Mouse (Mus musculus) 416B (cell line): ENCODE results near the gene Plau.

Experiments
- DNase-seq: peaks from one replicate; pipeline ENCODE4 v3.0.0; 2011; ENCODE audit warnings: low read depth

The Plau gene

GRCm38 (mm10) chr14:20836171-20836904 lies at the start of gene Plau:
TSS of gene Plau (plus strand) at chr14:20836660.
- DNase-seq: no peak

GRCm38 (mm10) chr14:20788151-20788550 lies 48.3 kb upstream of the Plau start:
- DNase-seq: no peak

GRCm38 (mm10) chr14:20789593-20789992 lies 46.9 kb upstream of the Plau start:
- no peak for DNase-seq

- no peak for DNase-seq
These were observed 46.0 kb upstream of the Plau start for GRCm38 (mm10) chr14:20790445-20790844.

GRCm38 (mm10) chr14:20790996-20791395 lies 45.5 kb upstream of the Plau start:
- no peak for DNase-seq

- peak; percentile 34 for DNase-seq
These were observed 44.8 kb upstream of the Plau start for GRCm38 (mm10) chr14:20791511-20792242.

DNA sequence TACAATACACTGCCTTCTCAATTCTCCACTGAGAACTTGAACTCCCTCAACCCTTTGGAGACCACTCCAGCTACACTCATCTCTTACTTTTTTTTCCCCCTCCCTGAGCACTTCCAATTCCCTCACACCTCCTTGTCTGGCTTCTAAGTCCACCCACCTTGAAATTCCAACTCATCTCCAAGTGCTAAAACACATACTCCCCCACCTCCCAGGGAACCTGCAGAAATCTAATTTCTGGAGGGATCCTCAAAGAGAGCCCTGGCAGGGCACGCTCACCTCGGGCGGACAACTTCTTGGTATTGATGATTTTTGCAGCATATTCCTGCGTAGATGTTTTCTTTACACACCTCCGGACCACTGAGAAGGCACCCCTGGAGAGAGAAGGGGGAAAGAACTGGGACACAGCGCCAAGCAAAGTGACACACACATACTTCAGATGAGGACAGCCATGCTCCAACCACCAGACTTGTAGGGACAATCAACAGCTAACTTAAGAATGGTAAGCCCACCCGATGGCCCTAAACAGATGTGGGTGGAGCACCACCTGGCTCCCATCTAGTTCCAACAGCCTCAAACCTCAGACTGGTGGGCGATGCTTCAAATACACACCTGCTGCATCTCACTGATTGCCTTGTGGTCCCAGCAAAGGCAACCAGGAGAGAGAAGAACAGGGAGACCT lies 44.1 kb upstream of the Plau start:
- no peak for DNase-seq

DNA sequence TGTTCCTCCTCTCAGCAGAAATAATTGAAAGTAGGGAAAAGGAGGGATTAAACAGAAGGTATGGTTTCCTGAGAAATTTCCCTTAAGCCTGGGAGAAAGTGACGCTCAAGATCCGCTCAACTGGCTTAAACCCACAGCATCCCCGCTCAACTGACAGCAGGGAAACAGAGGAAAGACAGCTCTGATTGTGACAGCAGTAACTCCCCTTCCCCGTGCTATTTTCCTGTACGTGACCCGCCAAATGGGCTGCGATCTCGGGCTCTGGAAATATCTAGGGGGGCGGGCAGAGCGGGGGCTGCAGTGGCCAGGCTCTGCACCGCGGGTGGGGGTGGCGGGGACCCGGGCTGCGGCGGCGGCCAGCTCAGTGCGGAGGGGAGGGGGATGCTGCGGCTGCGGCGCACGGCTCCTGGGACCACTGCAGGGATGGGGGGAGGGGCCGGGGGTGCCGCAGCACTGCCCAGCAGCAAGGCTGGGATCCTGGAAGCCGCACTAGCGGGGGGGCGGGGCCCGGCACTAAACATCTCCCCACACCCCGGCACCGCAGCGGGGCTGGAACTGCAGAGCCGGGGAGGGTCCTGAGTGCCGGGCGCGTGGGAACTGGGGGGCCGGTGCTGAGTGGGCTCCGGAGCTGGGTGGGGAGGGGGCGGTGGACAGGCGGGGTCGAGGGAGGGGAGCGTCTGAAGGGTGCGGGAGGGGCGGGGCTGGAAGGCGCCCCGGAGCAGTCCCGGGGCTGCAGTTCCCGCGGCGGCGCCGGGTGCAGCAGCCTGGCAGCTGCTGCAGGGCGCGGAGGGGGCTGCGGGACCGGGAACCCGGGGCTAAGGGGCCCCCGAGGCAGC lies 43.3 kb upstream of the Plau start:
- DNase-seq: no peak

- peak; percentile 85 for DNase-seq
These were observed 42.5 kb upstream of the Plau start, which contains the start of gene Camk2g for GRCm38 (mm10) chr14:20793758-20794531. TSS of gene Camk2g (minus strand) at chr14:20794088.

DNA sequence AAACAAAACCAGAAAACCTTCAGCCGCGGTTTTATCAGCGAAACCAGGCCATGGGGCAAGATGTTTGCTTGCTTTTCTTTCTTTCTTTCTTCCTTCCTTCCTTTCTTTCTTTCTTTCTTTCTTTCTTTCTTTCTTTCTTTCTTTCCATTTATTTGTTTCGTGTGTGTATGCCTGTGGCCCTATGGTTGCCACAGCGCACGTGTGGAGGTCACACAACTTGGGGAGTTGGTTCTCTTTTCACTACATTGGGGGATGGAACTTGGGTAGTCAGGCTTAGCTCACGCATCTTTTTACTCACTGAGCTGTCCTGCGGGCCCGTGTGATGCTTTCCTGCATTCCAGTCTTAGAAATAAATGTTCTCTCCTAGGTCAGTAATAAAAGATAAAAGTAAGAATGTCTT lies 41.9 kb upstream of the Plau start:
- DNase-seq: peak; percentile 56

GRCm38 (mm10) chr14:20795423-20796152 lies 40.9 kb upstream of the Plau start:
- peak; percentile 32 for DNase-seq

GRCm38 (mm10) chr14:20796170-20796569 lies 40.3 kb upstream of the Plau start:
- peak; percentile 71 for DNase-seq

GRCm38 (mm10) chr14:20796643-20797042 lies 39.8 kb upstream of the Plau start:
- no peak for DNase-seq

DNA sequence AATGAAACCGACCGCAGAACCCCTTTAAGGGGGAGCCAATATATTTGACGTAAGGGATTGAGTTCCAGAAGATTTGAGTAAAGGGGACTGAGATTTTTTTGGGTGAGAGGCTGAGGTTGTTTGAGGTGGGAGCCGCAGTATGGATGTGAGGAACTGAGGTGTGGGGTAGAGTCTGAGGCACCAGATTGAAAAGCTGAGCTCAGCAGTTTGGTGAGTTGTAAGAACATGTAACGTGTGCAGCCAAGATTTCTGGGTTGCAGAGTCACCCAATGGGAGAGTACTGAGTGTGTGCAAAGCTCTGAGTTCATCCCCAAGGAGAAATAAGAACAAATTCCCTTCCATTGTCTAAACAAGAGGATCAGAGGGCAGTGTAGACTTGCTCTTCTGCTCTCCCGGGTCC lies 38.2 kb upstream of the Plau start:
- no peak for DNase-seq

DNA sequence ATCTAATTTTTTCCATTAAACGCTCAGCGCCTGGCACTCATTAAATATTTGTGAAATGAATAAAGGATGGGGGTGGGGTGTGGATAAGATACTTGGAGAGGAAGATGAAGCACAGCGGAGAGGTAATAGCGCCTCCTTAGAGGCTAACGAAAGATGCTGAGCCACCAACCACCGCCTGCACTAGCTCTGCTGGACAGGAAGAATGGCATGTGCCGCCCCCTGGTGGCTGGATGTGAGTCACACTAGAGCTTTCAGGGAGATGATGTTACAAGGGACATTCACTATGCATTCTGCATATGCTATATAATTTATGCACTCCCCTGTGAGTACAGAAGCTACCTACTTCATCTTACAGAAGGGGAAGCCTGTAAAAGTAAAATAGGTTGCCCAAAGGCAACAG lies 37.7 kb upstream of the Plau start:
- peak; percentile 88 for DNase-seq

DNA sequence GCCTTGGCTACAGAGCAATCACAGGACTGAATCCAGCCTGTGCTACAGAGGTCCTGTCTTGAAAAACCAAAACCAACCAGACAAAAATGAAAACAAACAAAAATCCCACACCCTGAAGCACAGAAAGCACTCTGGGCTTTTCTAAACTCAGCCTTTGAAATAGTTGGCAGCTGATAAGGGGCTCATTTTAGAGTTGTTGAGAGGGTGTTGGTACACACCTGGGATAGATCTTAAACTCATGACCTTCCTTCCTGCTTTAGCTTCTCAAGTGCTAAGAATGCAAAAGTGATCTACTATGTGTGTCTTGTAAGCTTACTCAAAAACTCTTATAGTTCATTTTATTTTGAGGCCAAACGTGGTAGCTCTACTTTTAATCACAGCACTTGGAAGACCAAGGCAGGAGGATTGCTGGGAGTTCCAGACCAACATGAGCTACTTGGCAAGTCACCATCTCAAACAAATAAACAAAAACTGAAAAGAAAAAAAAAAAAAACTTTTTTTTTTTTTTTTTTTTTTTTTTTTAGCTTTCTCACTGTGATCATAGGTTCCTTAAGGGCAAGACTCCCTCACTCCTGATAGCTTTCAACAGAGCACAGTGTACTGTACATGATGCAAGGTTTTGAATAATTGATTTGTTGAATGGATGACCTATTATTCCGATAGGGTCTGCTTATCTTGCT lies 33.4 kb upstream of the Plau start:
- no peak for DNase-seq

- peak; percentile 89 for DNase-seq
These were observed 32.9 kb upstream of the Plau start for GRCm38 (mm10) chr14:20803606-20803938.

DNA sequence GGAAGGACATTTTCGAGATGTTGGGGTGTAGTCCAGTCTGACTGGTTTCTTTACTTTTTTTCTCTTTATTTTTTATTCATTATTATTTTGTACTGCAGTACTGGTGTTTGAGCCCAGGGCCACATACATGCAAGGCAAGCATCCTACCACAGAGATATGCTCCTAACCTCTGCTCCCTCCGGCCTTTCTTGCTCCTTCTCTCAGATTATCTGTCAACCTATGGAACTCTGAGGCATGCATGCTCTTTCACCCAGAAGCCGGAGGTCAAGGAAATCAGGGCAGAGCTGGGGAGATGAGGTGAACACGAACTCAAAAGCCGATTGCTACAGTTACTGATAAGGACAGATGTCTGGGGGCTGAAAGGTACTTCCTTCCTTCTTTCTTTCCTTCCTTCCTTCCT lies 32.0 kb upstream of the Plau start:
- DNase-seq: no peak

GRCm38 (mm10) chr14:20804964-20805672 lies 31.3 kb upstream of the Plau start:
- DNase-seq: no peak
